Mouse (Mus musculus): ENCODE measurements around the gene Hist1h2be. TPM values are rescaled to one million over a fixed set of nuclear protein-coding genes. Genes with fewer than 3 reads are reported as not detected.
"Not testable (repeated sequence)": the region's sequence is repeated elsewhere in the genome, so short reads cannot be mapped to it uniquely, and the experiment has no call there.

Gene Hist1h2be
- polyA plus RNA-seq, 1 experiment, result 4.1 TPM

GRCm38 (mm10) chr13:23551931-23552914 lies 68.7 kb downstream of the Hist1h2be start:
- TF ChIP-seq CTCF (IDR thresholded peaks at IDR 0.05; ENCODE audit: borderline replicate concordance, insufficient read depth, low read length) (no peak), POLR2A (IDR thresholded peaks at IDR 0.05; ENCODE audit: low read depth, low read length) (no peak)
- Histone ChIP-seq H3K4me3 (ENCODE audit: insufficient read depth, low read length) (no peak overlapping the region), H3K27ac (ENCODE audit: insufficient read depth, low read length) (peak overlapping the region; percentile 45), H3K4me1 (ENCODE audit: control insufficient read depth, insufficient read depth, low read length) (peaks cover 3% of the 10 kb centered on the region; the same call in 1 of the 2 replicates)

DNA sequence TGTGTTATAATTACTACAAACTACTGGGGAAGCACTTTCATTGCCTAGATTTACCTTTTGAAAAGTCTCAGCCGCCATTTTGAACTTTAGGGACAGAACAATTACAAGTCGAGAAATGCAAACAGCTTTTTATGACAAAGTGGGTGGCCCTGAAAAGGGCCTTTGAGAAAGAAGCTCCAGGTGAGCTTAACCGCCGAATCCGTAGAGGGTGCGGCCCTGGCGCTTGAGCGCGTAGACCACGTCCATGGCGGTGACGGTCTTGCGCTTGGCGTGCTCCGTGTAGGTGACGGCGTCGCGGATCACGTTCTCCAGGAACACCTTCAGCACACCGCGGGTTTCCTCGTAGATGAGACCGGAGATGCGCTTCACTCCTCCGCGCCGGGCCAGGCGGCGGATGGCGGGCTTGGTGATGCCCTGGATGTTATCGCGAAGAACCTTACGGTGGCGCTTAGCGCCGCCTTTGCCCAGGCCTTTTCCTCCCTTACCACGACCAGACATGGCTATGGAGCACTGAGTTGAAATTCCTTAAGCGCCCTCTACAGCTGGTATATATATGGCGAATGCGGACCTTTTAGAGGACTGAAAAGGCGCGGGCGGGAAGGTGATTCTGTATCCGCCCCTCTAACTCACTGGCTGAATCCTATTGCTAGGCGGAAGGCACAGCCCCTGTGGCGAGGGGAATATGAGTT lies 69.6 kb downstream of the Hist1h2be start, which contains the start of gene Hist1h4f:
Gene Hist1h4f (minus strand): TSS at position 503 of the 689 bp plus-strand sequence.
- H3K27ac ChIP-seq (ENCODE audit: insufficient read depth, low read length), result peak within 1 kb of the TSS; percentile 89
- H3K4me1 ChIP-seq (ENCODE audit: control insufficient read depth, insufficient read depth, low read length), result not testable (repeated sequence)
- TF ChIP-seq POLR2A (IDR thresholded peaks at IDR 0.05; ENCODE audit: low read depth, low read length), result peak; percentile 98
- H3K4me3 ChIP-seq (ENCODE audit: insufficient read depth, low read length), result peak within 1 kb of the TSS; percentile 44

DNA sequence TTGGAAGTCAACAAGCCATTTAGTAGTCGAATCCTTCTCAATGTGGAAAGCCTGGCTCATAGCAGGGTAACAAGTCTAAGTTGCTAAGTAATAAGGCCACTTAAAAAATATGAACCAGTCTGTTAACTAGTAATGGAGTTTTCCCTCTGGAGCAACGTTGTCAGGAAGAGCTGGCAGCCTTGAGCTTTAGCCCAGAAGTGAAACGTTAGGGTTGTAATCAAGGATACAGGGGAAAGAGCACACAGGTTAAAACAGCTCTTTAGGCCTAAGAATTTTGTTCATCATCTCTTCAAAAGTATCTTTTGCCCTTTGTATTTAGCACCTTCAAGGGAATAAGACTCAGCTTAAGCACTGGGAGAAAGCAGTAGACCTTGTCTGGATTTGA lies 70.2 kb downstream of the Hist1h2be start:
- TF ChIP-seq CTCF (IDR thresholded peaks at IDR 0.05; ENCODE audit: borderline replicate concordance, insufficient read depth, low read length), result no peak
- TF ChIP-seq POLR2A (IDR thresholded peaks at IDR 0.05; ENCODE audit: low read depth, low read length), result peak; percentile 86
- H3K4me1 ChIP-seq (ENCODE audit: control insufficient read depth, insufficient read depth, low read length), result no peaks in the 10 kb centered on the region; the same call in 1 of the 2 replicates
- peak overlapping the region; percentile 44 for H3K4me3 ChIP-seq (ENCODE audit: insufficient read depth, low read length)
- H3K27ac ChIP-seq (ENCODE audit: insufficient read depth, low read length), result peak overlapping the region; percentile 89

DNA sequence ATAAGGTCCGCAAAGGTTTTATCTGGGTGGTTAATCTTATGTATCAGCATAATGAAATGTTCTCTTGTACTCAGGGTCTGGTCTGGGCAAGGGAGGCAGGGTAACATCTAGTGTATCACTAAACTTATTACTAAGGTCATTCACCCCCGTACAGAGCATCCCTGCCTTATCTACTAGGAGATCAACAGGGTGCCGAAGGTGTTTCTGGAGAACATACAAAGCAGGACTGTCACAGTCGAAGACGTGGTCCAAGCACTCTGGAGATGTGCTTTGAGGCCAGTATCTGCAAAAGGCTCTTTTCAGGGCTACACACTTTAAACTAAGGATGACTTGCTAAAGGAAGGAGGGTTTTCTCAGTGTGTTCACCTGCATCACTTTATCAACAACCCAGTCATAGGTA lies 74.2 kb downstream of the Hist1h2be start:
- no peak overlapping the region for H3K4me3 ChIP-seq (ENCODE audit: insufficient read depth, low read length)
- no peak overlapping the region for H3K27ac ChIP-seq (ENCODE audit: insufficient read depth, low read length)
- H3K4me1 ChIP-seq (ENCODE audit: control insufficient read depth, insufficient read depth, low read length), result no peaks in the 10 kb centered on the region
- no peak for TF ChIP-seq POLR2A (IDR thresholded peaks at IDR 0.05; ENCODE audit: low read depth, low read length)

GRCm38 (mm10) chr13:23544787-23545120 lies 76.2 kb downstream of the Hist1h2be start:
- not testable (repeated sequence) for H3K4me1 ChIP-seq (ENCODE audit: control insufficient read depth, insufficient read depth, low read length)
- Histone ChIP-seq H3K27ac (ENCODE audit: insufficient read depth, low read length) (peak overlapping the region; percentile 73), H3K4me3 (ENCODE audit: insufficient read depth, low read length) (peak overlapping the region; percentile 47)

DNA sequence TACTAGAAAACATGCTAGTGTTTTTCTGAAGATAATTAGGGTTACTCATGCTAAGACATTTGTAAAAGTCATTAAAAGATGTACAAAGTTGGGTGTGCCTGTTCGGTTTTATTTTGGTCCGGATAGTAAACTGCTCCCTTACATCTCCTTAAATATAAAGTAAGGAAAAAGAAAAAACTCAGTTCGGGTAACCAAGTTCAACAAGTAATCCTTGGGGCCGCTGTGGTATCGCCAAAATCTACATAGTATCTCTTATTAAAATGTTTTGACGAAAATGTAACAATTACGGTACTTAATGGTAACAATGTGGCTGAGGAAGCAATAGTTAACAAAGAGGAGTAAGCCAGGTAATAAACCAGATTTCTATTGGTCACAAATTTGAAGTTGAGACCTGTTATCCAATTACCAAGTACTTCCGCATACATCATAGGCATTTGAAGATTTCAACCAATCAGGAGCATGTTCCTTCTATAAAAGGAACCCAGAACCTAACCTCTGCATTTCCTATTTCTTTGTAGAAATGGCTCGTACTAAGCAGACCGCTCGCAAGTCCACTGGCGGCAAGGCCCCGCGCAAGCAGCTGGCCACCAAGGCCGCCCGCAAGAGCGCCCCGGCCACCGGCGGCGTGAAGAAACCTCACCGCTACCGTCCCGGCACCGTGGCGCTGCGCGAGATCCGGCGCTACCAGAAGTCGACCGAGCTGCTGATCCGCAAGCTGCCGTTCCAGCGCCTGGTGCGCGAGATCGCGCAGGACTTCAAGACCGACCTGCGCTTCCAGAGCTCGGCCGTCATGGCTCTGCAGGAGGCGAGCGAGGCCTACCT lies 76.7 kb downstream of the Hist1h2be start, which contains the start of gene Hist1h3f:
Gene Hist1h3f (plus strand): TSS at position 88 of the 822 bp plus-strand sequence.
- Histone ChIP-seq H3K4me3 (ENCODE audit: insufficient read depth, low read length) (peak within 1 kb of the TSS; percentile 54), H3K4me1 (ENCODE audit: control insufficient read depth, insufficient read depth, low read length) (no peaks in the 10 kb centered on the region), H3K27ac (ENCODE audit: insufficient read depth, low read length) (peak within 1 kb of the TSS; percentile 79)
- TF ChIP-seq POLR2A (IDR thresholded peaks at IDR 0.05; ENCODE audit: low read depth, low read length) (peak; percentile 96), CTCF (IDR thresholded peaks at IDR 0.05; ENCODE audit: borderline replicate concordance, insufficient read depth, low read length) (no peak)

GRCm38 (mm10) chr13:23542999-23543607 lies 77.8 kb downstream of the Hist1h2be start, which contains the start of gene Hist1h2bh:
Hist1h2bh (minus strand) TSS chr13:23543392.
- H3K27ac ChIP-seq (ENCODE audit: insufficient read depth, low read length), result peak within 1 kb of the TSS; percentile 79
- not testable (repeated sequence) for H3K4me1 ChIP-seq (ENCODE audit: control insufficient read depth, insufficient read depth, low read length)
- H3K4me3 ChIP-seq (ENCODE audit: insufficient read depth, low read length), result peak within 1 kb of the TSS; percentile 54
- TF ChIP-seq POLR2A (IDR thresholded peaks at IDR 0.05; ENCODE audit: low read depth, low read length), result peak; percentile 95

GRCm38 (mm10) chr13:23542225-23542980 lies 78.5 kb downstream of the Hist1h2be start:
- TF ChIP-seq POLR2A (IDR thresholded peaks at IDR 0.05; ENCODE audit: low read depth, low read length), result peak; percentile 46; the same call in 1 of the 2 replicates
- H3K27ac ChIP-seq (ENCODE audit: insufficient read depth, low read length), result peak overlapping the region; percentile 70
- not testable (repeated sequence) for H3K4me1 ChIP-seq (ENCODE audit: control insufficient read depth, insufficient read depth, low read length)
- H3K4me3 ChIP-seq (ENCODE audit: insufficient read depth, low read length), result peak overlapping the region; percentile 54

DNA sequence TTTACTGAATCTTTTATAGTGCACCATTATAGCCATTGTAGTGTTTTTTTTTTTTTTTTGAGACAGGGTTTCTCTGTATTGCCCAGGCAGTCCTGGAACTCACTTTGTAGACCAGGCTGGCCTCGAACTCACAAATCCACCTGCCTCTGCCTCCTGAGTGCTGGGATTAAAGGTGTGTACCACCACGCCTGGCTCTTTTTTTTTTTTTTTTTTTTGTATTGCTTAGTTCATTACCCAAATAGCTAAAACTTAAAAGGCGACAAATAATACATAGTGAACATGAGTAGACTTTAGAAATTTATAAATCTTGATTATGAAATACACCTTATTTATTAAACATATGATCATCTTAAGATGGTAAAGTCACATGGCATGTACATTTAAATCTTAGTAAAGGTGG lies 79.4 kb downstream of the Hist1h2be start:
- Histone ChIP-seq H3K27ac (ENCODE audit: insufficient read depth, low read length) (no peak overlapping the region), H3K4me1 (ENCODE audit: control insufficient read depth, insufficient read depth, low read length) (peaks cover 3% of the 10 kb centered on the region), H3K4me3 (ENCODE audit: insufficient read depth, low read length) (no peak overlapping the region)
- TF ChIP-seq POLR2A (IDR thresholded peaks at IDR 0.05; ENCODE audit: low read depth, low read length), result no peak
- no peak for TF ChIP-seq CTCF (IDR thresholded peaks at IDR 0.05; ENCODE audit: borderline replicate concordance, insufficient read depth, low read length)

DNA sequence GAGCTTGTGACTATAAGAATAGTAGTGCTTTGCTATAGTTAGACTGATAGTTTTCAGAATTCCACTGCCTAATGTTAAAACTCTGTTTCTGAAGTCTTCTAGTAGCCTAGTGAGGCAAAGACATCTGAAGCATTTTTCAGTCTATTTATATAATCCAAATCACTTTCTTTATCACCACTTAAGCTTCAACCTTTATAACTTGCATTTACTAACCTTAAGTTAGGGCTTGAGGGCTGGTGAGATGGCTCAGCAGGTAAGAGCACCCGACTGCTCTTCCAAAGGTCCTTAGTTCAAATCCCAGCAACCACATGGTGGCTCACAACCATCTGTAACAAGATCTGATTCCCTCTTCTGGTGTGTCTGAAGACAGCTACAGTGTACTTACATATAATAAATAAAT lies 81.1 kb downstream of the Hist1h2be start:
- H3K4me1 ChIP-seq (ENCODE audit: control insufficient read depth, insufficient read depth, low read length); H3K27ac ChIP-seq (ENCODE audit: insufficient read depth, low read length); H3K4me3 ChIP-seq (ENCODE audit: insufficient read depth, low read length): not testable (repeated sequence)

Data from embryonic fibroblast, embryonic 13.5 days (primary cell).